Mouse (Mus musculus): Measurements from ENCODE around the gene Fbxw11.

DNA sequence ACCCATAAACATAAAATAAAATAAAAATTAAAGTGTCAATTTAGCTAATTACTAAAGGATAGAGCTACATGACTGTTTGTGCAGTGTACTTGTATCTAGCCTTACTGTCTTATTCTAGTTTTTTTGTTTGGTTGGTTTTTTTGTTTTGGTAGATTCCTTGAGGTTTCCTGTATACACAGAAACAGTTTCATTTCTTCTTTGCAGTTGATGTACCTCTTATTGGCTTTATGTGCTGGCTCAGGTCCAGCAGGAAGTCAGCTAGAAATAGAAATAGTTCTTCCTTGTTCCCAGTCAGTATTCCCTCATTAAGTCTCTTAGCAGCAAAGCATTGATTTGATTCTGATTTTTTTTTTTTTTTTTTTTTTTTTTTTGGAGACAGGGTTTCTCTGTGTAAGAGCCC lies 35.2 kb upstream of the Fbxw11 start:
- TF ChIP-seq CTCF (IDR thresholded peaks at IDR 0.05; ENCODE audit: control insufficient read depth, insufficient read depth, insufficient replicate concordance, low read depth, low read length) (no peak), POLR2A (IDR thresholded peaks at IDR 0.05; ENCODE audit: control insufficient read depth, low read depth, low read length) (no peak)
